Mouse (Mus musculus) limb, embryonic 10.5 days (tissue): Measurements from ENCODE around the gene Itga6. TPM values are rescaled to one million over a fixed set of nuclear protein-coding genes. Genes with fewer than 3 reads are reported as not detected.
A peak's percentile ranks its signal among the peaks of the same experiment; 100 is the strongest.

Experiments
- DNase-seq: peaks from one replicate; pipeline ENCODE4 v3.0.0-alpha.2; 2017; ENCODE audit warnings: low spot score
- H3K27ac ChIP-seq: fragments of 300-500 bp; sonication (generic); 2 replicates; pipeline ENCODE4 v1.5.1; 2016; ENCODE audit warnings: mild to moderate bottlenecking
- H3K27me3 ChIP-seq: fragments of 300-500 bp; sonication (generic); 2 replicates; pipeline ENCODE4 v1.6.1; 2016; ENCODE audit warnings: low read depth, mild to moderate bottlenecking; ENCODE audit not compliant: poor library complexity, severe bottlenecking
- H3K36me3 ChIP-seq: fragments of 300-500 bp; sonication (generic); 2 replicates; pipeline ENCODE4 v1.6.1; 2016; ENCODE audit warnings: mild to moderate bottlenecking, moderate library complexity
- H3K4me1 ChIP-seq: fragments of 300-500 bp; sonication (generic); 2 replicates; pipeline ENCODE4 v1.6.1; 2016
- H3K4me3 ChIP-seq: fragments of 300-500 bp; sonication (generic); 2 replicates; pipeline ENCODE4 v1.5.1; 2016; ENCODE audit warnings: mild to moderate bottlenecking, moderate library complexity
- H3K9me3 ChIP-seq: fragments of 300-500 bp; sonication (generic); replicated peaks from 2 replicates; pipeline ENCODE4 v1.6.1; 2016; ENCODE audit warnings: mild to moderate bottlenecking
- WGBS: fragments of 180-500 bp; shearing (Covaris S2); methylation state at CpG from one replicate; pipeline ENCODE4 v1.1.7; 2016; 5-methylcytosine and 5-hydroxymethylcytosine counted together
- polyA plus RNA-seq: library from polyadenylated mRNA; unstranded; fragments of >200 nt; fragmentation: Nextera tagmentation; extraction: Ambion mirVana; gene quantifications from 2 replicates; pipeline ENCODE4 v1.2.1, GENCODE M21; 2016

Gene Itga6
- polyA plus RNA-seq, 1 experiment from 2014 or later = 22.3 TPM

DNA sequence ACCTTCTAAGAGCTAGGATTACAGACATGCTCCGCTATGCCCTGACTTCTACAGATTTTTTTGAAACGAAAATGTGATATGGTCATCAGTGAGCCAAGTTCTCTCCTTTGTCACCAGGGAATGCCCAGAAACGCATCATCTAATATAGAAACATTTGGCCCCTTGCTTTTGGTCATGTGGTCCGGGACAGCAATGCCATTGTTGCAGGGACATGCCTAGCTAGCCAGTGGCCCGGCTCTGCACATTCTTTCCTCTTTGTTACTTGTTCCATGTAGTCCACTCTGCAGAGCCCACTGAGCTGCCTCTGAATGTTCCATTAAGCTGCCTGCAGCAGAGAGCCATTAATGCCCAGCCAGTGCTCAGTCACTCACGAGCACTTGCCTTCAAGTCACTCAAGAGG, 34.6 kb downstream of the Itga6 start:
- DNase-seq = no peak
- H3K9me3 ChIP-seq = no peaks in the 10 kb centered on the region
- H3K36me3 ChIP-seq = no peaks in the 10 kb centered on the region
- H3K4me1 ChIP-seq = peaks cover 2% of the 10 kb centered on the region; the same call in 1 of the 2 replicates
- H3K27me3 ChIP-seq = peaks cover 8% of the 10 kb centered on the region
- H3K27ac ChIP-seq = no peak overlapping the region
- 88% methylated on average over 6 of the region's 6 CpGs for WGBS
- H3K4me3 ChIP-seq = no peak overlapping the region

GRCm38 (mm10) chr2:71785260-71785659, 39.8 kb downstream of the Itga6 start:
- Histone ChIP-seq H3K27me3 (peaks cover 33% of the 10 kb centered on the region), H3K27ac (no peak overlapping the region), H3K4me1 (peaks cover 19% of the 10 kb centered on the region), H3K9me3 (no peaks in the 10 kb centered on the region), H3K4me3 (no peak overlapping the region), H3K36me3 (no peaks in the 10 kb centered on the region)
- DNase-seq = no peak
- WGBS = 79% methylated on average over 3 of the region's 3 CpGs

- no peak for DNase-seq
- no peak overlapping the region for H3K4me3 ChIP-seq
- H3K4me1 ChIP-seq = peaks cover 19% of the 10 kb centered on the region
- 56% methylated on average over 5 of the region's 5 CpGs for WGBS
- no peaks in the 10 kb centered on the region for H3K9me3 ChIP-seq
- H3K27ac ChIP-seq = no peak overlapping the region
- peaks cover 33% of the 10 kb centered on the region for H3K27me3 ChIP-seq
- H3K36me3 ChIP-seq = no peaks in the 10 kb centered on the region
These were observed 40.6 kb downstream of the Itga6 start for GRCm38 (mm10) chr2:71786060-71786459.

- Histone ChIP-seq H3K27me3 (peaks cover 33% of the 10 kb centered on the region), H3K4me3 (peak overlapping the region; percentile 81), H3K4me1 (peaks cover 19% of the 10 kb centered on the region), H3K9me3 (no peaks in the 10 kb centered on the region), H3K27ac (peak overlapping the region; percentile 89), H3K36me3 (no peaks in the 10 kb centered on the region)
- peak; percentile 84 for DNase-seq
- under 1% methylated on average over 52 of the region's 61 CpGs for WGBS
These were observed 41.3 kb downstream of the Itga6 start for GRCm38 (mm10) chr2:71786591-71787155.

DNA sequence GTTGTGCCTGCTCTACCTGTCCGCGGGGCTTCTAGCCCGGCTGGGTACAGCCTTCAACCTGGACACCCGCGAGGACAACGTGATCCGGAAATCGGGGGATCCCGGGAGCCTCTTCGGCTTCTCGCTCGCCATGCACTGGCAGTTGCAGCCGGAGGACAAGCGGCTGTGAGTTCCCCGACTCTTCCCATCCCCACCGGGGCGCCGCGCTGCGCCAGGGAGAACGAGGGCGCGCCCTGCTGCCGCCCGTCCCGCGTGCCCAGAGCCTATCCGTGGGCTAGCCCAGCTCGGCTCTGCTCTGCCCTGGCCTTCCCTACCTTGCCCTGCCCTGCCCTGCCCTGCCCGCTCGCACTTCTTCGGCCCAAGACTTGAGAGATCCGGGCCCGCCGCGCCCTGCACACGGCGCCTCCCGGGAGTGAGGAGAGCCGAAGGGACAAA, 41.8 kb downstream of the Itga6 start:
- Histone ChIP-seq H3K27me3 (peaks cover 33% of the 10 kb centered on the region), H3K36me3 (0 out of 2 replicates have a peak, but pooled peaks cover under 1% of the 10 kb centered on the region), H3K9me3 (no peaks in the 10 kb centered on the region), H3K4me3 (peak overlapping the region; percentile 81), H3K4me1 (peaks cover 19% of the 10 kb centered on the region), H3K27ac (peak overlapping the region; percentile 89)
- no peak for DNase-seq
- 0% methylated on average over 40 of the region's 40 CpGs for WGBS

- WGBS = 3% methylated on average over 32 of the region's 32 CpGs
- DNase-seq = peak; percentile 71
- 0 out of 2 replicates have a peak, but pooled peaks cover 4% of the 10 kb centered on the region for H3K36me3 ChIP-seq
These were observed 42.4 kb downstream of the Itga6 start for GRCm38 (mm10) chr2:71787591-71788460.

GRCm38 (mm10) chr2:71790752-71791151, 45.3 kb downstream of the Itga6 start:
- H3K27ac ChIP-seq = no peak overlapping the region
- WGBS = 87% methylated on average over 5 of the region's 5 CpGs
- peaks cover 36% of the 10 kb centered on the region for H3K4me1 ChIP-seq
- no peak for DNase-seq
- 0 out of 2 replicates have a peak, but pooled peaks cover 4% of the 10 kb centered on the region for H3K36me3 ChIP-seq
- peaks cover 19% of the 10 kb centered on the region for H3K27me3 ChIP-seq
- H3K9me3 ChIP-seq = no peaks in the 10 kb centered on the region
- no peak overlapping the region for H3K4me3 ChIP-seq

More at GRCm38 (mm10) chr2:71787591-71788460, 42.4 kb downstream of the Itga6 start:
- peak overlapping the region; percentile 89 for H3K27ac ChIP-seq
- peak overlapping the region; percentile 81 for H3K4me3 ChIP-seq
- H3K27me3 ChIP-seq = peaks cover 33% of the 10 kb centered on the region
- peaks cover 19% of the 10 kb centered on the region for H3K4me1 ChIP-seq
- H3K9me3 ChIP-seq = no peaks in the 10 kb centered on the region

DNA sequence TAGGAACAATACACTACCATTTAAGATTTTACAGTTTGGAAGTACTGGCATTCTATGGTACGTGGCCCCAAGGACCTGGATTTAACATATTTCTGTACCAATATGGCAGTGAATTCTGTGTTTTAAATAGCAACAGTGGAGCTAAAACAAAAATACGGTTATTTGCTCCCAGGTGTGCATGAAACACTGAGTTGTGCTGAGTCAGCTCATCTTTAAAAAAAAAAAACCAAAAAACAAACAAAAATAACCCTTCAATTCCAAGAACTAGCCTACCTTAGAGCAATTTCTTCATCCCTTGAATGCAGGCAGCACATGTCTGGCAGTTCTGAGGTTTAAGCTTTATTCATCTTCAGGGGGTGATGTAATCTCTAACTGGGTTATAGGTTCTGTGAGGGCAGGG, 45.8 kb downstream of the Itga6 start:
- Histone ChIP-seq H3K4me3 (no peak overlapping the region), H3K9me3 (no peaks in the 10 kb centered on the region), H3K27me3 (peaks cover 19% of the 10 kb centered on the region), H3K4me1 (peaks cover 36% of the 10 kb centered on the region), H3K27ac (no peak overlapping the region), H3K36me3 (0 out of 2 replicates have a peak, but pooled peaks cover 4% of the 10 kb centered on the region)
- no peak for DNase-seq
- WGBS = 90% methylated on average over 2 of the region's 2 CpGs

GRCm38 (mm10) chr2:71794139-71794538, 48.7 kb downstream of the Itga6 start:
- Histone ChIP-seq H3K27me3 (peaks cover 9% of the 10 kb centered on the region), H3K4me3 (no peak overlapping the region), H3K4me1 (peaks cover 18% of the 10 kb centered on the region), H3K36me3 (0 out of 2 replicates have a peak, but pooled peaks cover 4% of the 10 kb centered on the region), H3K27ac (no peak overlapping the region), H3K9me3 (no peaks in the 10 kb centered on the region)
- DNase-seq = no peak
- 51% methylated on average over 6 of the region's 6 CpGs for WGBS

- Histone ChIP-seq H3K9me3 (no peaks in the 10 kb centered on the region), H3K4me3 (no peak overlapping the region), H3K27me3 (0 out of 2 replicates have a peak, but pooled peaks cover 5% of the 10 kb centered on the region), H3K4me1 (peaks cover 25% of the 10 kb centered on the region), H3K27ac (no peak overlapping the region), H3K36me3 (0 out of 2 replicates have a peak, but pooled peaks cover 4% of the 10 kb centered on the region)
- WGBS = 80% methylated on average over 6 of the region's 6 CpGs
- DNase-seq = no peak
These were observed 51.4 kb downstream of the Itga6 start for GRCm38 (mm10) chr2:71796787-71797186.

- Histone ChIP-seq H3K4me3 (no peak overlapping the region), H3K9me3 (no peaks in the 10 kb centered on the region), H3K36me3 (no peaks in the 10 kb centered on the region), H3K4me1 (peaks cover 14% of the 10 kb centered on the region), H3K27me3 (0 out of 2 replicates have a peak, but pooled peaks cover 5% of the 10 kb centered on the region), H3K27ac (no peak overlapping the region)
- DNase-seq = no peak
- 69% methylated on average over 6 of the region's 6 CpGs for WGBS
These were observed 55.4 kb downstream of the Itga6 start for GRCm38 (mm10) chr2:71800798-71801197.

DNA sequence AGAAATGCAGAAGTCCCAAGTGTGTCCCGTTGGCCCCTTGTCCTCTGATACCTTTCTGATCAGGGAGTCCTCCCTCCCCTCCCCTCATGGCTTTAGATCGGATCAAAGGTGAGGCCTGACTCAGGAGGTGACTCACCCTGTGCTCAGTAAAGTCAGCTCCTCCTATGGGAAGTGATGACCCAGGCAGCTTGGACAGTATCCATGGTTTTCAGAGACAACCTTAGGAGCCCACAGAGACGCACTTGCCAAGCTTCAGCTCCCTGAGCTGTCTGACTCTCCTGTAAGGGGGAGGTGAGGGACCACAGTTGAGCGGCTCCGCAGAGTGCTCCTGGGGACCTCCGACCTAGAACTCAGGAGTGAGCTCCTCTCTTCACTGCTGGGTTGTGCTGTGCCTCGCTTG, 56.3 kb downstream of the Itga6 start:
- 0 out of 2 replicates have a peak, but pooled peaks cover 5% of the 10 kb centered on the region for H3K27me3 ChIP-seq
- no peak for DNase-seq
- H3K9me3 ChIP-seq = no peaks in the 10 kb centered on the region
- peaks cover 18% of the 10 kb centered on the region for H3K4me1 ChIP-seq
- H3K4me3 ChIP-seq = no peak overlapping the region
- 73% methylated on average over 7 of the region's 7 CpGs for WGBS
- no peaks in the 10 kb centered on the region for H3K36me3 ChIP-seq
- no peak overlapping the region for H3K27ac ChIP-seq

DNA sequence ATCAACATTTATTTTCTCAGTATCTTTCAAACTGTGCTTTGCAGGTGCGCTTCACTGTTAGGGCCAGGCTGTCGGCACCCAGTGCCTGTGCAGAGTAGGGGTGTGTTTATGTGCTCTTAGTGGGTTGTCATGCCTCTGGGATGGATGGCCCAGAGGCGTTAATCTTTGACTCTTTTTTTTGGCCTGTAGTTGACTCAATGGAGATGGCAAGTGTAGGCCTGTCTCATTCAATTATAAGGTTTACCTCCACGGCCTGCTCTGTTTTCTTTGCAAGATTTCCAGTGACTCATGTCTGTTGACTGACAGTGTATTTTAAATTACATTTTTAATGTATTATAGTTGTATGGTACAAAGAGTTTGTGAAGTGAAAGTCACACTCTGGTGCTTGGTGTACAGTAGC, 56.7 kb downstream of the Itga6 start:
- Histone ChIP-seq H3K27me3 (0 out of 2 replicates have a peak, but pooled peaks cover 3% of the 10 kb centered on the region), H3K4me1 (peaks cover 18% of the 10 kb centered on the region), H3K9me3 (no peaks in the 10 kb centered on the region), H3K27ac (no peak overlapping the region), H3K4me3 (no peak overlapping the region), H3K36me3 (no peaks in the 10 kb centered on the region)
- WGBS = 76% methylated on average over 4 of the region's 4 CpGs
- no peak for DNase-seq
